Mouse (Mus musculus) urinary bladder, postnatal 10 days (tissue): ENCODE measurements around the gene Tex44.

ENCODE experiments used
- DNase-seq: peaks from one replicate; pipeline ENCODE4 v3.0.0; 2022; ENCODE audit warnings: low spot score

The Tex44 gene

GRCm38 (mm10) chr1:86426128-86426527, at the start of gene Tex44, which contains the start of gene Nmur1:
Gene Tex44 (plus strand): TSS chr1:86426329.
Gene Nmur1 (minus strand): TSS chr1:86426228.
- DNase-seq = no peak

- no peak for DNase-seq
Observed at GRCm38 (mm10) chr1:86376354-86376753, 49.8 kb upstream of the Tex44 start.

- DNase-seq = no peak
Observed at GRCm38 (mm10) chr1:86378662-86379061, 47.5 kb upstream of the Tex44 start.

GRCm38 (mm10) chr1:86379161-86379569, 47.0 kb upstream of the Tex44 start:
- DNase-seq = no peak

GRCm38 (mm10) chr1:86381027-86381426, 45.1 kb upstream of the Tex44 start:
- DNase-seq = no peak

GRCm38 (mm10) chr1:86389230-86389629, 36.9 kb upstream of the Tex44 start:
- DNase-seq = no peak

- no peak for DNase-seq
Observed at GRCm38 (mm10) chr1:86391425-86391824, 34.7 kb upstream of the Tex44 start.

GRCm38 (mm10) chr1:86393219-86393618, 32.9 kb upstream of the Tex44 start:
- no peak for DNase-seq

GRCm38 (mm10) chr1:86394246-86394645, 31.9 kb upstream of the Tex44 start:
- DNase-seq = no peak

GRCm38 (mm10) chr1:86395897-86396296, 30.2 kb upstream of the Tex44 start:
- no peak for DNase-seq

GRCm38 (mm10) chr1:86397621-86398020, 28.5 kb upstream of the Tex44 start:
- no peak for DNase-seq

- no peak for DNase-seq
Observed at GRCm38 (mm10) chr1:86398222-86398621, 27.9 kb upstream of the Tex44 start.

GRCm38 (mm10) chr1:86399322-86399721, 26.8 kb upstream of the Tex44 start:
- DNase-seq = no peak

- no peak for DNase-seq
Observed at GRCm38 (mm10) chr1:86400096-86400754, 25.9 kb upstream of the Tex44 start.

GRCm38 (mm10) chr1:86404834-86405233, 21.3 kb upstream of the Tex44 start:
- no peak for DNase-seq

GRCm38 (mm10) chr1:86406313-86406712, 19.8 kb upstream of the Tex44 start:
- no peak for DNase-seq

- DNase-seq = no peak
Observed at GRCm38 (mm10) chr1:86406914-86407313, 19.2 kb upstream of the Tex44 start.

GRCm38 (mm10) chr1:86408515-86408914, 17.6 kb upstream of the Tex44 start:
- DNase-seq = no peak

GRCm38 (mm10) chr1:86409476-86409875, 16.7 kb upstream of the Tex44 start:
- no peak for DNase-seq

- DNase-seq = no peak
Observed at GRCm38 (mm10) chr1:86414715-86415114, 11.4 kb upstream of the Tex44 start.

- no peak for DNase-seq
Observed at GRCm38 (mm10) chr1:86415144-86415543, 11.0 kb upstream of the Tex44 start.

- DNase-seq = no peak
Observed at GRCm38 (mm10) chr1:86415612-86416184, 10.4 kb upstream of the Tex44 start.

- no peak for DNase-seq
Observed at GRCm38 (mm10) chr1:86416321-86416720, 9.8 kb upstream of the Tex44 start.

- DNase-seq = no peak
Observed at GRCm38 (mm10) chr1:86421007-86421406, 5.1 kb upstream of the Tex44 start.
